Mouse (Mus musculus): ENCODE data around the gene Esp24.
"Not testable (repeated sequence)": the region's sequence is repeated elsewhere in the genome, so short reads cannot be mapped to it uniquely, and the experiment has no call there.

The Esp24 gene

DNA sequence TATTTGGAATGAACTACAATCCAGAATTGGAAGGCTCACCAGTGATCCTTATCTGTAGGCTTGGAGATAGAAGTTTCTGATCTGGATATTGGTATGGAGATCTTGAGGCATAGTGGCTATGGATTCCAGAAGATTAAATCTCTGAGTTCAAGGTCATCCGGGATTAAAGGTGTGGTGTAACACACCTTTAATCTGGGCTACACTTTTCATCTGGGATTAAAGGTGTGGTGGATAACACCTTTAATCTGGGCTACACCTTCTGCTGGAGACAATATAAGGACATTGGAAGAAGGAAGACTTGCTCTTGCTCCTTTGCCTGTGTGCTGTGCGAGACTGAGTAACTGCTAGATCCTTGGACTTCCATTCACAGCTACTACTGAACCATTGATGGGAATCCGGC is at the start of gene Esp24:
Gene Esp24 (plus strand): TSS at position 301 of the 400 bp plus-strand sequence.
- not testable (repeated sequence) for DNase-seq

DNA sequence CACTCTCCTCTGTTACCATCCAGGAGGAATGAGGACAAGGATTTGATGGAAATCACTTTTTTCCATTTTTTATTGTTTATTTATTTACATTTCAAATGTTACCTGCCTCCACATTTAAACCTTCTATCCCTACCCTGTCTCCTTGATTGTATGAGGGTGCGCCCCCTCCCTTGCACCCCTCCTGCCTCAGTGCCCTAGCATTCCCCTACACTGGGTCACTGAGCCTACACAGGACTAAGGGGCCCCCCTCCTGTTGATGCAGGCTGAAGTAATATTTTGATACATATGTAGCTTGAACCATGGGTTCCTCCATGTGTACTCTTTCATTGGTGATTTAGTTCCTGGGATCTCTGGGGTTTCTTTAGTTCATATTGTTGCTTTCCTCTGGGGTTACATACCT is 26.6 kb upstream of the Esp24 start:
- no peak for DNase-seq

DNA sequence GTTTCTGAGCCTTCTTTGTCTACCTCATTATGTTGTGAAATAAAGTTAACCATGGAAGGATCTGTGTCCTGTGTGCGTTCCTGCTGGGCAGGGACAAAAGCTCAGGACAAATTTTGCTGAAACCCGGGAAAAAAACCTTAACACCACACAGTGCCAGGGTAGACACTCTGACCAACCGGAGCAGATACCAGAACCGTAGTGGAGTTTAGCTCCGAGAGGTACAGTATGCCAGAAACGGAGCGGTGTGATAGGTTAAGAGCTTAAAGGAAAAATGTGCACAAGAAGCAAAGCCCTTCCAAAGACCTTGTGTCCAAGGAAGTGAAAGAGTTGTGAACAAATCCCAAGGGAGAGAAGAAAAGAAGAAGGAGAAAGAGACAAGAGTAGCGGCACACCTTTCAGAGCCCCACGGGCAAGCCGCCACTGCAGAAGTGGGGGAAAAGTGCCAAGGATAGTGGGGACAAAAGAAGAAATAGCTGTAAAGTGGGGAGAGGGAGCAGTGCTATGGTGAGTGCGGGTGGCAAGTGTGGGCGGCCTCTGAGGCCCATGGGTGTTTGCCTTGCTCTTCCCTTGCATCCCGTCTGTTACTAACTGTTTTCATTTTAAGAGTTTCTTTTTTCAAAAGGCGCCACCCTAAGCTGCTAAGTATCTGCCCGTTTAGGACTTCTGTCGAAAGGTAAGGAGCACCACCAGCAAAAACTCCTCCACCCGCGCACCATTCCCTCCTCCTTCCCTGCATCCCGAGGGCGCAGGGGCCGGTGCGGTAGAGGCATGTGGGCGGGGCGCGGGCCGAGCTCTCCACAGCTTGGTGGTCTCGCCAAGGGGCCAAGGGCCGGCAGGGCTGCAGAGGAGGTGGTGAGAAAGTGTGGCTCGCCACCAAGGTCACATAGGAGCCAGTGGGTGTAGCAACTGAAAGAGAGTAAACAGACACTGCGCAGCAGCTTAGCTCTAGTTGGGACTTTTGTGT is 25.5 kb upstream of the Esp24 start:
- DNase-seq, result no peak

DNA sequence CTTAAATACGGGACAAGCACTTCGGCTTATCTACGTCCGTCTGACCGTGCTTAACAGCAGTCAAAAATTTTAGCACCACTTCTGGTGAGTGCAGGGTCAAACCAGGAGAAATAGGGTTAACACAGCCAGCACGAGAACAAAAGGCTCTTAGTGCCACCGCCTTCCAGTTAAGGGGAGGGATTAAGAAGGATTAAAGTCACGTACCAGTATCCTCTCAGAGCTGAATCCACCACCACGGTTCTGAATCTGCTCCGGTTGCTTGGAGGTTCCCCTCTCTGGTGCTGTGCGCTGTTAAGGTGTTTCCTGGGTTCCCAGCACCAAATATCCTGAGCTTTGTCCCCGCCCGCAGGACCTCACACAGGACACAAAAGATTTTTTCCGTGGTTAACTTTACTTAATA is 19.3 kb upstream of the Esp24 start:
- DNase-seq, result no peak

DNA sequence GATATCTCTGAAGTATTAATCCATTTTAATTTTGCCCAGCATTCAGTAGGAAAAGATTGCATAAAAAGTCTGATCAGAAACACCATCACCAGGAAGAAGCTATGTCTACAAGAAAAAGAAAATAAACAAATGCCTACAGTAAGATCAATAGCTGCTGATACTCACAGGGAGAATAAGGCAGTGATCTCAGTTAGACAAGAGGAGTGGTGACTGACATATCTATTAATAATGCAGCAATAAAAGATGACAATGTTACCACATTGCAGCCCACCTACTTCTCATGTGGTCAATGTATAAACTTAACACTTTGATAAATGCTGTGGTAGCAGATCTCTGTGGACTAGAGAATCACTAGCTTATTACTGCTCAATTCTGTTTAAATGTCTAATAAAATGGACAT is 6.7 kb downstream of the Esp24 start, which contains the start of gene Gm21903:
Gene Gm21903 (minus strand): TSS at position 101 of the 400 bp plus-strand sequence.
- no peak for DNase-seq

DNA sequence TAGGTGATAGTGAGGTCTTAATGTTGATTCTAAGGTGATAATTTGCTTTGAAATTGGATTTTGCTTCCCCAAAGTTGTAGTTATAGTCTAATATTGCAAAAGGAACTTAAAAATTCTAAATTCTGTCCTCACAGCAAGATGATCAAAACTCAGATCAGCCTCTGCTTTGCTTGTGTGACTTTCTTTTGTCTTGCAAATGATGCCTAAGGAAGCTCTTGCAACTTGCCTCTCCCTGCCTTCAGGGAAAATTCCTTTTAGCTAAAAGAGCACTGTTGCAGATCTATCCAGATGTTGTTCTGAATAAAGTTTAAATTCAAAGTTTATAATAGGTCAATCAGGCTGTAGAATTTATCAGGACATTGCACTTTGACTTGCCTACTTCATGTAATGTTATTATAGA is 27.1 kb downstream of the Esp24 start:
- DNase-seq, result no peak

DNA sequence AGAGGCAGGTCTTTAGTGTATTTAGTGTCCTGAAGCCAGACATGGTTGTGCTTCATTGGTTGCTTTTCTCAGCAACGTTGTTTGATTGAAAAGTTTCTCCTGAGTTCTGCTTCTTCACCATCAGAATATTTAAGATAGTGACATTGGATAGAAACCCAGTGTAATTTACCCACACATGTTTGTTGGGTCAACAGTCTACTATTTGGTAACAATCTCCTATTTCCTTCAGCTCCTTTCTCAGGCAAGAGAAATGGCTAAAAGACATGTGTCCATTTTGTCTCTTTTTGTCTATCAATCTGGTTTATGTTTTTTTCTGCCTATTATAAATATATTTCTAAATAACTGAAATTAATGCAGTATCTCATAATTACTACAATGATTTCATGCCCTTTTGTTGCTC is 40.4 kb downstream of the Esp24 start, which contains the start of gene Esp23:
Gene Esp23 (minus strand): TSS at position 101 of the 400 bp plus-strand sequence.
- no peak for DNase-seq
